Mouse (Mus musculus) myocyte (in vitro differentiated cells): Measurements from ENCODE around the gene Ppp2r2c.

Experiments
- E2F4 ChIP-seq: IDR thresholded peaks from one replicate; pipeline ENCODE4 v1.6.1; 2011; ENCODE audit warnings: mild to moderate bottlenecking, control low read depth, moderate library complexity; ENCODE audit not compliant: insufficient read depth
- MAX ChIP-seq: IDR thresholded peaks from one replicate; pipeline ENCODE4 v1.6.1; 2011; ENCODE audit warnings: low read depth, mild to moderate bottlenecking, control low read depth
- TCF12 ChIP-seq: IDR thresholded peaks from one replicate; pipeline ENCODE4 v1.6.1; 2011; ENCODE audit warnings: mild to moderate bottlenecking, control low read depth; ENCODE audit not compliant: poor library complexity, insufficient read depth, severe bottlenecking

DNA sequence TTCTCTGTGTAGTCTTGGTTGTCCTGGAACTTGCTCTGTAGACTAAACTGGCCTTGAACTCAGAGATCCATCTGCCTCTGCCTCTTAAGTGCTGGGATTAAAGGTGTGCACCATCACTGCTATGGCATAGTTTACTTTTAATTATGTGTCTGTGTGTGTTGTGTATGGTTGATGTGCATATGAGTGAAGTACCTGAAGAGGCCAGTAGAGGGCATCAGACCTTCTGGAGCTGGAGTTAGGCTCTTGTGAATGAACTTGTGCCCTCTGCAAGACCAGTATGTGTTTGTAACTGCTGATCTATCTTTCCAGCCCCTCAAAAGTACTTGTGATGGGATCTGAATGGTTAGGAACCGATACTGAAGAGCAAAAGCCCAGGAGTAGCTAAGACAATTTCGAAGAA, 7.2 kb upstream of the Ppp2r2c start:
- TF ChIP-seq TCF12 = no peak
- no peak for TF ChIP-seq MAX
- no peak for TF ChIP-seq E2F4
